Mouse (Mus musculus): Measurements from ENCODE around the gene Nme9. TPM values are rescaled to one million over a fixed set of nuclear protein-coding genes. Genes with fewer than 3 reads are reported as not detected.

Gene Nme9
- total and polyA plus RNA-seq, 2 experiments = not detected

GRCm38 (mm10) chr9:99479181-99479711 lies 28.0 kb downstream of the Nme9 start:
- H3K9ac ChIP-seq (ENCODE audit: low read depth, low read length) = no peak overlapping the region
- H3K4me3 ChIP-seq (ENCODE audit: insufficient read depth, low read depth, low read length) = no peak overlapping the region
- H3K4me1 ChIP-seq (ENCODE audit: control insufficient read depth, insufficient read depth, low read length) = peaks cover 1% of the 10 kb centered on the region; the same call in 1 of the 2 replicates
- peaks cover 3% of the 10 kb centered on the region for H3K36me3 ChIP-seq (ENCODE audit: control insufficient read depth, insufficient read depth, low read length)
- no peak overlapping the region for H3K27ac ChIP-seq (replicated peaks; ENCODE audit: insufficient read depth, low read depth, low read length)
- DNase-seq (ENCODE audit: extremely low read depth, low read depth, low spot score) = no peak
- 44% methylated on average over 9 of the region's 9 CpGs for WGBS
- H3K27me3 ChIP-seq (ENCODE audit: control insufficient read depth, insufficient read depth, low read length) = no peaks in the 10 kb centered on the region
- TF ChIP-seq CTCF (IDR thresholded peaks at IDR 0.05; ENCODE audit: low read depth, low read length) = no peak
- no peaks in the 10 kb centered on the region for H3K79me2 ChIP-seq (ENCODE audit: control insufficient read depth, insufficient read depth, low read length)

GRCm38 (mm10) chr9:99480764-99481163 lies 29.5 kb downstream of the Nme9 start:
- no peak overlapping the region for H3K4me3 ChIP-seq (ENCODE audit: insufficient read depth, low read depth, low read length)
- H3K36me3 ChIP-seq (ENCODE audit: control insufficient read depth, insufficient read depth, low read length) = peaks cover 6% of the 10 kb centered on the region
- H3K79me2 ChIP-seq (ENCODE audit: control insufficient read depth, insufficient read depth, low read length) = no peaks in the 10 kb centered on the region
- WGBS = 98% methylated on average over 4 of the region's 4 CpGs
- peaks cover 2% of the 10 kb centered on the region; the same call in 1 of the 2 replicates for H3K4me1 ChIP-seq (ENCODE audit: control insufficient read depth, insufficient read depth, low read length)
- no peak for DNase-seq (ENCODE audit: extremely low read depth, low read depth, low spot score)
- no peak for TF ChIP-seq POLR2A (IDR thresholded peaks at IDR 0.05; ENCODE audit: extremely low read depth, insufficient read depth, low read length)
- TF ChIP-seq CTCF (IDR thresholded peaks at IDR 0.05; ENCODE audit: low read depth, low read length) = no peak
- H3K27me3 ChIP-seq (ENCODE audit: control insufficient read depth, insufficient read depth, low read length) = no peaks in the 10 kb centered on the region
- no peak overlapping the region for H3K27ac ChIP-seq (replicated peaks; ENCODE audit: insufficient read depth, low read depth, low read length)
- H3K9ac ChIP-seq (ENCODE audit: low read depth, low read length) = no peak overlapping the region

- no peak overlapping the region for H3K9ac ChIP-seq (ENCODE audit: low read depth, low read length)
- H3K27me3 ChIP-seq (ENCODE audit: control insufficient read depth, insufficient read depth, low read length) = no peaks in the 10 kb centered on the region
- TF ChIP-seq POLR2A (IDR thresholded peaks at IDR 0.05; ENCODE audit: extremely low read depth, insufficient read depth, low read length) (no peak), CTCF (IDR thresholded peaks at IDR 0.05; ENCODE audit: low read depth, low read length) (no peak)
- H3K27ac ChIP-seq (replicated peaks; ENCODE audit: insufficient read depth, low read depth, low read length) = no peak overlapping the region
- peaks cover 2% of the 10 kb centered on the region; the same call in 1 of the 2 replicates for H3K4me1 ChIP-seq (ENCODE audit: control insufficient read depth, insufficient read depth, low read length)
- no peak overlapping the region for H3K4me3 ChIP-seq (ENCODE audit: insufficient read depth, low read depth, low read length)
- 85% methylated on average over 4 of the region's 4 CpGs for WGBS
- H3K36me3 ChIP-seq (ENCODE audit: control insufficient read depth, insufficient read depth, low read length) = peaks cover 16% of the 10 kb centered on the region
- DNase-seq (ENCODE audit: extremely low read depth, low read depth, low spot score) = no peak
- no peaks in the 10 kb centered on the region for H3K79me2 ChIP-seq (ENCODE audit: control insufficient read depth, insufficient read depth, low read length)
These were observed 31.9 kb downstream of the Nme9 start for GRCm38 (mm10) chr9:99483191-99483590.

GRCm38 (mm10) chr9:99484632-99485031 lies 33.4 kb downstream of the Nme9 start:
- TF ChIP-seq POLR2A (IDR thresholded peaks at IDR 0.05; ENCODE audit: extremely low read depth, insufficient read depth, low read length) = no peak
- TF ChIP-seq CTCF (IDR thresholded peaks at IDR 0.05; ENCODE audit: low read depth, low read length) = no peak
- no peak for DNase-seq (ENCODE audit: extremely low read depth, low read depth, low spot score)
- H3K4me1 ChIP-seq (ENCODE audit: control insufficient read depth, insufficient read depth, low read length) = peaks cover 2% of the 10 kb centered on the region; the same call in 1 of the 2 replicates
- peaks cover 16% of the 10 kb centered on the region for H3K36me3 ChIP-seq (ENCODE audit: control insufficient read depth, insufficient read depth, low read length)
- H3K79me2 ChIP-seq (ENCODE audit: control insufficient read depth, insufficient read depth, low read length) = no peaks in the 10 kb centered on the region
- no peak overlapping the region for H3K27ac ChIP-seq (replicated peaks; ENCODE audit: insufficient read depth, low read depth, low read length)
- no peak overlapping the region for H3K9ac ChIP-seq (ENCODE audit: low read depth, low read length)
- no peaks in the 10 kb centered on the region for H3K27me3 ChIP-seq (ENCODE audit: control insufficient read depth, insufficient read depth, low read length)
- no peak overlapping the region for H3K4me3 ChIP-seq (ENCODE audit: insufficient read depth, low read depth, low read length)

GRCm38 (mm10) chr9:99485144-99485543 lies 33.9 kb downstream of the Nme9 start:
- TF ChIP-seq CTCF (IDR thresholded peaks at IDR 0.05; ENCODE audit: low read depth, low read length) (no peak), POLR2A (IDR thresholded peaks at IDR 0.05; ENCODE audit: extremely low read depth, insufficient read depth, low read length) (no peak)
- WGBS = 95% methylated on average over 4 of the region's 4 CpGs
- Histone ChIP-seq H3K27ac (replicated peaks; ENCODE audit: insufficient read depth, low read depth, low read length) (no peak overlapping the region), H3K79me2 (ENCODE audit: control insufficient read depth, insufficient read depth, low read length) (no peaks in the 10 kb centered on the region), H3K36me3 (ENCODE audit: control insufficient read depth, insufficient read depth, low read length) (peaks cover 16% of the 10 kb centered on the region), H3K9ac (ENCODE audit: low read depth, low read length) (no peak overlapping the region), H3K27me3 (ENCODE audit: control insufficient read depth, insufficient read depth, low read length) (no peaks in the 10 kb centered on the region), H3K4me3 (ENCODE audit: insufficient read depth, low read depth, low read length) (no peak overlapping the region), H3K4me1 (ENCODE audit: control insufficient read depth, insufficient read depth, low read length) (peaks cover 2% of the 10 kb centered on the region; the same call in 1 of the 2 replicates)
- DNase-seq (ENCODE audit: extremely low read depth, low read depth, low spot score) = no peak

GRCm38 (mm10) chr9:99487126-99487695 lies 35.9 kb downstream of the Nme9 start:
- Histone ChIP-seq H3K4me1 (ENCODE audit: control insufficient read depth, insufficient read depth, low read length) (peaks cover 7% of the 10 kb centered on the region; the same call in 1 of the 2 replicates), H3K4me3 (ENCODE audit: insufficient read depth, low read depth, low read length) (no peak overlapping the region), H3K36me3 (ENCODE audit: control insufficient read depth, insufficient read depth, low read length) (peaks cover 16% of the 10 kb centered on the region), H3K9ac (ENCODE audit: low read depth, low read length) (no peak overlapping the region), H3K27me3 (ENCODE audit: control insufficient read depth, insufficient read depth, low read length) (no peaks in the 10 kb centered on the region), H3K27ac (replicated peaks; ENCODE audit: insufficient read depth, low read depth, low read length) (no peak overlapping the region), H3K79me2 (ENCODE audit: control insufficient read depth, insufficient read depth, low read length) (no peaks in the 10 kb centered on the region)
- WGBS = 81% methylated on average over 8 of the region's 8 CpGs
- TF ChIP-seq CTCF (IDR thresholded peaks at IDR 0.05; ENCODE audit: low read depth, low read length) = no peak
- TF ChIP-seq POLR2A (IDR thresholded peaks at IDR 0.05; ENCODE audit: extremely low read depth, insufficient read depth, low read length) = no peak
- no peak for DNase-seq (ENCODE audit: extremely low read depth, low read depth, low spot score)
